Mouse (Mus musculus) adrenal gland, postnatal 4 days (tissue): ENCODE measurements around the gene Grk2. TPM values are rescaled to one million over a fixed set of nuclear protein-coding genes. Genes with fewer than 3 reads are reported as not detected.

Experiments
- microRNA-seq: library from miRNA; unstranded; fragments of <30 nt; microRNA quantifications from one replicate; pipeline ENCODE4 v1.2.0, GENCODE M21; 2021
- total RNA-seq, 2 experiments: library from RNA; stranded (reverse); gene quantifications; 2 replicates each; pipeline ENCODE4 v1.2.3; 2021

The Grk2 gene
- total RNA-seq, 2 experiments from 2014 or later = 54.6 to 57.8 TPM

Small RNA genes within 50 kb of the gene (microRNA-seq; reads per million reads assigned to microRNA genes)
- gene Mir6985 = 1.3 reads per million

Other genes starting within 250 kb of the Grk2 start
- gene Gstp3, start 246.7 kb downstream of the Grk2 start, total RNA-seq = 10 to 100 TPM in 1 of 2 experiments, 1 to 10 TPM in 1; 1.9 to 37.5 TPM
- 1 to 10 TPM in 1 of 2 experiments, not detected in 1; 1.2 TPM for gene Cabp2, start 224.6 kb downstream of the Grk2 start, total RNA-seq
- 10 to 100 TPM; 45.8 to 47.3 TPM for gene Cdk2ap2, start 209.0 kb downstream of the Grk2 start, total RNA-seq
- gene Pitpnm1, start 206.2 kb downstream of the Grk2 start, total RNA-seq = 10 to 100 TPM; 51.6 to 65.0 TPM
- 10 to 100 TPM; 86.1 to 88.5 TPM for gene Aip, start 180.4 kb downstream of the Grk2 start, total RNA-seq
- under 1 TPM; 0.08 to 0.14 TPM for gene Gpr152, start 166.4 kb downstream of the Grk2 start, total RNA-seq
- gene Cabp4, start 162.2 kb downstream of the Grk2 start, total RNA-seq = under 1 TPM in 1 of 2 experiments, not detected in 1; 0.20 TPM
- 100 to 1,000 TPM; 192 to 203 TPM for gene Coro1b, start 157.6 kb downstream of the Grk2 start, total RNA-seq
- gene Ptprcap, start 152.6 kb downstream of the Grk2 start, total RNA-seq = 1 to 10 TPM; 5.1 to 5.2 TPM
- 10 to 100 TPM; 46.6 to 50.0 TPM for gene Rps6kb2, start 142.9 kb downstream of the Grk2 start, total RNA-seq
- 1 to 10 TPM; 5.5 to 7.3 TPM for gene Carns1, start 130.7 kb downstream of the Grk2 start, total RNA-seq
- gene Tbc1d10c, start 114.9 kb downstream of the Grk2 start, total RNA-seq = 1 to 10 TPM; 3.2 to 4.3 TPM
- 100 to 1,000 TPM; 464 to 467 TPM for gene Ppp1ca, start 114.2 kb downstream of the Grk2 start, total RNA-seq
- gene Rad9a, start 104.6 kb downstream of the Grk2 start, total RNA-seq = 10 to 100 TPM; 14.7 to 16.2 TPM
- 10 to 100 TPM; 10.0 to 10.7 TPM for gene Clcf1, start 92.0 kb downstream of the Grk2 start, total RNA-seq
- gene AC109138.7, start 91.9 kb downstream of the Grk2 start, total RNA-seq = not detected
- 10 to 100 TPM; 32.7 to 34.3 TPM for gene Pold4, start 74.3 kb downstream of the Grk2 start, total RNA-seq
- 10 to 100 TPM; 37.6 to 40.9 TPM for gene Ssh3, start 37.0 kb downstream of the Grk2 start, total RNA-seq
- gene Ankrd13d, start 23.1 kb downstream of the Grk2 start, total RNA-seq = 1 to 10 TPM; 8.2 to 8.8 TPM
- 100 to 1,000 TPM; 104 to 106 TPM for gene Kdm2a, start 92.1 kb upstream of the Grk2 start, total RNA-seq
- 10 to 100 TPM; 18.0 to 19.7 TPM for gene Rhod, start 133.2 kb upstream of the Grk2 start, total RNA-seq
- gene Syt12, start 171.2 kb upstream of the Grk2 start, total RNA-seq = 10 to 100 TPM; 21.0 to 21.4 TPM
- gene 2010003K11Rik, start 192.4 kb upstream of the Grk2 start, total RNA-seq = 1 to 10 TPM; 2.0 to 4.1 TPM
- 100 to 1,000 TPM; 215 to 218 TPM for gene Pcx, start 204.2 kb upstream of the Grk2 start, total RNA-seq